Mouse (Mus musculus) 3T3-L1 (cell line): ENCODE results near the gene Itga7.
"Not testable (repeated sequence)": the region's sequence is repeated elsewhere in the genome, so short reads cannot be mapped to it uniquely, and the experiment has no call there.

Source experiments
- DNase-seq: peaks from one replicate; pipeline ENCODE4 v3.0.0-alpha.2; 2015; ENCODE audit warnings: low read depth, low spot score

The Itga7 gene

GRCm38 (mm10) chr10:128980644-128981365, 47.2 kb downstream of the Itga7 start:
- peak; percentile 96 for DNase-seq

GRCm38 (mm10) chr10:128989131-128989530, 55.5 kb downstream of the Itga7 start, which contains the start of gene Olfr9:
TSS of gene Olfr9 (plus strand) at chr10:128989431.
- DNase-seq: not testable (repeated sequence)

- DNase-seq: not testable (repeated sequence)
Observed at GRCm38 (mm10) chr10:128990129-128990850, 56.7 kb downstream of the Itga7 start.

GRCm38 (mm10) chr10:128990994-128991393, 57.4 kb downstream of the Itga7 start:
- no peak for DNase-seq

GRCm38 (mm10) chr10:128995796-128996195, 62.2 kb downstream of the Itga7 start:
- DNase-seq: no peak

GRCm38 (mm10) chr10:128996523-128997040, 63.0 kb downstream of the Itga7 start:
- no peak for DNase-seq

- DNase-seq: peak; percentile 49
Observed at GRCm38 (mm10) chr10:129004032-129004920, 70.7 kb downstream of the Itga7 start.
